Mouse (Mus musculus): ENCODE measurements around the gene Gemin4.

GRCm38 (mm10) chr11:76257386-76257785, 39.9 kb upstream of the Gemin4 start:
- TF ChIP-seq HCFC1 (IDR thresholded peaks at IDR 0.05; ENCODE audit: borderline replicate concordance, insufficient read depth, low read length) (no peak), ZNF384 (IDR thresholded peaks at IDR 0.05; ENCODE audit: low read depth, low read length) (no peak)
